Mouse (Mus musculus): Measurements from ENCODE around the gene Prdm4. TPM values are rescaled to one million over a fixed set of nuclear protein-coding genes. Genes with fewer than 3 reads are reported as not detected.

Gene Prdm4
- 58.2 and 59.3 TPM in 2 replicates for polyA plus RNA-seq (2012; rRNA removed)

DNA sequence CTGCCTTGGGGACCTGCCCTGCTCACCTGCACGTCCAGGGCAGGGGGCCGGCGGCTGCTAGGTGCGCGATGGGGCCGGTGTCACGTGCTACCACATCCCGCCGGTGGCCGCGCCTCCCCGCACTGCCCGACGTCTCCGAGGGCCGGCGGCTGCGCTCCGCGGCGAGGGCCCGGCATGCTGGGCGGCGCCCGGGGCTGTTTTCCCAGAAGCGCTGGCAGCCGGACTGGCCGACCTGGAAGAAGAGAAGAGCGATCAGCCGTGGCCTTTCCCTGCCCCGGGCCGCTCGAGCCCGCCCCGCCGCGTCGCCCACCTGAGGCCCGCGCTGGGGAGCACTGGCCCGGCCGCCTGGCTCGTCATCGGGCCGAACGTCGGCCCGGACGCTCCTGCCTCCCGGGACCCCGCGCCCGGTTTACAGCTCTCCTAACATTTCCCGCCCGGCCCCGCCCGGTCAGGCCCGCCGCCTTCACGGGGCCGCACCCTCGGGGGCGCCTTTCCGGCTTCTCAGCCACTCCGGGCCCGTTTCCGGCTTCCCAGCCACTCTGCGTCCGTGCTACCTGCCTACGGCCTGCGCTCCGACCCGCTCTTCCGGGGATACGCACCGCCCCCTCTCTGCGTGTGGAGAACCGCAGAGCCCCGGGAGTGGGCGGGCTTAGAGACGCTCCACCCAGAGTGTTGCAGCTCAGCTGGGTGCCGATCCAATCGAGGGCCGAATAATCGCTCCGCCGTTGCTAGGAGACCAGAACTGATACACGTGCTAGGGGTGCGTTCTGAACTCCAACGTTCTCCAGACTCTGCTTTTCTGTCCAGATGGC, at the start of gene Prdm4:
Gene Prdm4, minus strand, starts transcription at position 645 of the 812 bp plus-strand sequence.
- TF ChIP-seq CTCF (IDR thresholded peaks at IDR 0.05; ENCODE audit: borderline replicate concordance, extremely low read depth, insufficient read depth, insufficient read length) (no peak), POLR2A (IDR thresholded peaks at IDR 0.05; ENCODE audit: borderline replicate concordance, extremely low read depth, insufficient read depth, insufficient read length, poor library complexity, severe bottlenecking) (peak; percentile 38; the same call in 1 of the 2 replicates)
- DNase-seq (ENCODE audit: low read depth) = peak; percentile 99

DNA sequence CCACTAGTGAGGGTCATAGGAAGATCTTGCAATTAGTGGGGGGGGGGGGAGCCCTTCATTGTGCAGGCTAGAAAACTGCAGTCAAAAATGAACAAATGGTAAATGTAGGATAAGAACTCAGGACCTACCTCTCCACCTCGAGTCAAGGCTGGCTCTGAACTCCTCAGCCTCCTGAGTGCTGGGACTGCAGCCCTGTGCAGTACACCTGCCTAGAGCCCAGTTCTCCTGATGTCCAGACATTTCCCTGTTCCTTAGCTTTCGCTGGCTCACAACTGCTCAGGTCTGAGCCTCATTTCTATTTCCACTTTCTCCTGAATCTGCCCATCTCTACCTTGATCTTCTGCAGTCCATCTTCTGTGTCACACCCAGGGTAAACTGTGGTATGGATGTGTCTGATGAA, 49.5 kb upstream of the Prdm4 start:
- no peak for TF ChIP-seq POLR2A (IDR thresholded peaks at IDR 0.05; ENCODE audit: borderline replicate concordance, extremely low read depth, insufficient read depth, insufficient read length, poor library complexity, severe bottlenecking)
- TF ChIP-seq CTCF (IDR thresholded peaks at IDR 0.05; ENCODE audit: borderline replicate concordance, extremely low read depth, insufficient read depth, insufficient read length) = no peak

DNA sequence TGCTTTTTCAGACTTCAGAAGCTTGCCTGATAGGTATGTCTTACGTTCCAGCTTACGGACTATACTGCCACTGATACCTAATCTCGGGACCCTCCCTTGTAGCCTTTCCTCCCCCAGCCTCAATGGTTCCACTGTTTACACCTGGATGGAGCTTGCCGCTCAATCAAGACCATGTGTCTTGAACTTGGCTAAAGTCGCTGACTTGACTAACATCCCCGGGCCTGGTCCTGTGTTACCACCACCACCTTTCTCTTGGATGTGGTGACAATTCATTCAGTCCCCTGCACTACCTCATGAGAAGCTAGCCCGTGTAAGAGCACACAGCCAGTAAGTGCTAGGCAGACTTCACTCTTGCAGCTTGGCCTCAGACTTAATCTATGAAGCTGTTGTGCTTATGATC, 47.4 kb upstream of the Prdm4 start:
- DNase-seq (ENCODE audit: low read depth) = no peak
- TF ChIP-seq POLR2A (IDR thresholded peaks at IDR 0.05; ENCODE audit: borderline replicate concordance, extremely low read depth, insufficient read depth, insufficient read length, poor library complexity, severe bottlenecking) (no peak), CTCF (IDR thresholded peaks at IDR 0.05; ENCODE audit: borderline replicate concordance, extremely low read depth, insufficient read depth, insufficient read length) (no peak)

More for the DNA sequence above, 49.5 kb upstream of the Prdm4 start:
- DNase-seq (ENCODE audit: low read depth) = no peak

DNA sequence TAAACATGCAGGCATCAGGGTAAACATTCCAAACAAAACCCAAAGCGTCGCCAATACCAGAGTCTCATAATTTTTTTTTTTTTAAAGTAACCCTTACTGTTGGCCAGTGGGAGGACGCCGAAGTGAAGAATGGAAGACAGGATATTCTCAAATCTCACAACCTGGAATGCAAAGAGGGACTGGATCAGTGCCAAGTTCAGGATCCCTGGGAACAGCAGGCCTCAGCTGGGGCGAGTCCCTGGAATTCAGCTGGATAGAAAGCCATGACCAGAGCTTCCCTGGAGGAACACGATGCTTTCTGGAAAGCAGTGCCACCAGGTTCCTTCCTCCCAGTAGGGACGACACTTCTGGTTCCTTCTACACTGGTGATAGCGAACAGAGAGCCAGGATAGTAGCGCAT, 46.0 kb upstream of the Prdm4 start:
- no peak for TF ChIP-seq POLR2A (IDR thresholded peaks at IDR 0.05; ENCODE audit: borderline replicate concordance, extremely low read depth, insufficient read depth, insufficient read length, poor library complexity, severe bottlenecking)
- no peak for TF ChIP-seq CTCF (IDR thresholded peaks at IDR 0.05; ENCODE audit: borderline replicate concordance, extremely low read depth, insufficient read depth, insufficient read length)

DNA sequence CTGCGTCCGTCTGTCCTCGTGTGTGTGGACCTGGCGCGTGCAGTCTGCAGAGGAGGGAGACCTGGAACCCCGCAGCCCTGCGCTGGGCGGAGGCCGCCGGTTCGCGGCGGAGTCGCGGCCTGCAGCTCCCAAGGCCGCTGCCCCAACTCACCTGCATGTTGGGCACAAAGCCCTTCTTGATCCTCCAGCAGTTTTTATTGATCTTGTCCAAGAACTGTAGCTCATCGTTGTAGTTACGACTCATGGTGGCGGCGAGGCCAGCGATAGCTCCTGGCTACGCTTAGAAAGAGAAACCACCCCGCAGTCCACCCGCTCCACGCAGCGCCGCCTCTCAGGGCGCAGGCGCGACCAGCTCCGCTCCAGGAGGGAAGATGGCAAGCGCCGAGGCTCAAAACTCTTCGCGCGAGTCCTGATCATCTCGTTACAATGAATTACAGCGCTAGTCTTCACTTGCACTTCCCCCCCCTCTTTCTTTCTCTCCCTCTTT, 40.6 kb upstream of the Prdm4 start, which contains the start of gene Rtcb:
Gene Rtcb, minus strand, starts transcription at position 360 of the 487 bp plus-strand sequence.
- TF ChIP-seq CTCF (IDR thresholded peaks at IDR 0.05; ENCODE audit: borderline replicate concordance, extremely low read depth, insufficient read depth, insufficient read length) (no peak), POLR2A (IDR thresholded peaks at IDR 0.05; ENCODE audit: borderline replicate concordance, extremely low read depth, insufficient read depth, insufficient read length, poor library complexity, severe bottlenecking) (peak; percentile 60; the same call in 1 of the 2 replicates)
- DNase-seq (ENCODE audit: low read depth) = peak; percentile 98

More for the DNA sequence above, 46.0 kb upstream of the Prdm4 start:
- DNase-seq (ENCODE audit: low read depth) = no peak

DNA sequence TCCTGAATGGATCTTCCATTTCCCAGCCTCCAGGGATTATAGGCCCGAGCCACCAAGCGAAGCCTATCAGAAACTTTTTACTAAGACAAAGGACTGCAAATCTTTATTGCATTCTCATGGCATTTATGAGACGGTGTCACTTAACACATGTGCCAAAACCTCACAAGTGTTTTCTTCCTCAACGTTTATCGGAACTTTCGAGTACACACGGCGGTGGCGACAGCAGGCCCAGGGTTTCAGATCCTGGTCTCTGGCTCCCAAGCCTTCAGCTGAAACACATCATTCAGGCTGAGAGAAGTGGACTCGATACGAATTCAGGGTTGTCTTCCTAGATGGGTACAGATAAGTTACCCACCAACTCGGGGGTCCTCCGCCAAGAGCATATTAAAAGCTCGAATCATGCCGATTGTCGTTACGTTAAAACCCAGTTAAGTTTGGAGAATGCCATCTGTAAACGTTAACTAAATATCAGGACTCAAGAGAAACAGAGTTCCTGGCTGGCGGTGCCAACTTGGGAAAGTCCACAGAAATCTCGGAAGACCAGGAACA, 40.0 kb upstream of the Prdm4 start:
- no peak for TF ChIP-seq POLR2A (IDR thresholded peaks at IDR 0.05; ENCODE audit: borderline replicate concordance, extremely low read depth, insufficient read depth, insufficient read length, poor library complexity, severe bottlenecking)
- TF ChIP-seq CTCF (IDR thresholded peaks at IDR 0.05; ENCODE audit: borderline replicate concordance, extremely low read depth, insufficient read depth, insufficient read length) = no peak
- no peak for DNase-seq (ENCODE audit: low read depth)

DNA sequence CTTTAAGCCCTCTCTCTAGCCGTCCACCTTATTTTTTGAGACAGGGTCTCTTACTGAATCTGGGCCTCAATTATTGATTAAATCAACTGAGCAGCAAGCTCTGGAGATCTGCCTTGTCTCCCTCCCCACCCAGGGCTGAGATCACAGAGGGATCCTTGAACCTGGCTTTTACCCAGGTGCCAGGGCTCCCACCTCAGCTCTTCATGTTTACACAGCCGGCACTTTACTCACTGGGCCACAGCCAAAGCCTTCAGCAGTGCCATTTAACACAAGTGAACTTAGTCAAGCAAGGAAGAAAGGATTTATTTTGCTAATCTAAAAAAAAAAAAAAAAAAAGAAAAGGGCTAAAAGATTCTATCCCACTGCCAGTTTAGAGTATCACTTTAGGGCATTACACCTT, 37.5 kb upstream of the Prdm4 start:
- no peak for DNase-seq (ENCODE audit: low read depth)
- TF ChIP-seq CTCF (IDR thresholded peaks at IDR 0.05; ENCODE audit: borderline replicate concordance, extremely low read depth, insufficient read depth, insufficient read length) (no peak), POLR2A (IDR thresholded peaks at IDR 0.05; ENCODE audit: borderline replicate concordance, extremely low read depth, insufficient read depth, insufficient read length, poor library complexity, severe bottlenecking) (no peak)

DNA sequence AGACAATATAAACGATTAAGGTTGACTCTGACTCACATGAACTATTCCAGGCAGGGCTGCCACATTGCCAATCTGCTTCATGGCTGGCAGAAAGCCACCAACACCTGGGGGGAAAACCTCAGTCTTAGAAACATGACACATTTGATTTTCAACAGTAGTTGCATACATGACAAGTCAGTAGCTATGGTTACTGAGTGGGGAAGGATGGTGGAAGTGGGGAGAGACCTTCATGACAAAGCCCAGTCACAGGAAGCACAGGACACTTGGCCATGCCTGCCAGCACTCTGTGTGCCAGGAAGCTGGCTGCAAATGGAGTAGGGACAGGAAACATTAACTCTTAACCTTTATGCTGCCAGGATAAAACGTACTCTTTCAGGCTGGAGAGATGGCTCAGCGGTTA, 36.5 kb upstream of the Prdm4 start:
- TF ChIP-seq CTCF (IDR thresholded peaks at IDR 0.05; ENCODE audit: borderline replicate concordance, extremely low read depth, insufficient read depth, insufficient read length) = no peak
- no peak for TF ChIP-seq POLR2A (IDR thresholded peaks at IDR 0.05; ENCODE audit: borderline replicate concordance, extremely low read depth, insufficient read depth, insufficient read length, poor library complexity, severe bottlenecking)
- DNase-seq (ENCODE audit: low read depth) = no peak

DNA sequence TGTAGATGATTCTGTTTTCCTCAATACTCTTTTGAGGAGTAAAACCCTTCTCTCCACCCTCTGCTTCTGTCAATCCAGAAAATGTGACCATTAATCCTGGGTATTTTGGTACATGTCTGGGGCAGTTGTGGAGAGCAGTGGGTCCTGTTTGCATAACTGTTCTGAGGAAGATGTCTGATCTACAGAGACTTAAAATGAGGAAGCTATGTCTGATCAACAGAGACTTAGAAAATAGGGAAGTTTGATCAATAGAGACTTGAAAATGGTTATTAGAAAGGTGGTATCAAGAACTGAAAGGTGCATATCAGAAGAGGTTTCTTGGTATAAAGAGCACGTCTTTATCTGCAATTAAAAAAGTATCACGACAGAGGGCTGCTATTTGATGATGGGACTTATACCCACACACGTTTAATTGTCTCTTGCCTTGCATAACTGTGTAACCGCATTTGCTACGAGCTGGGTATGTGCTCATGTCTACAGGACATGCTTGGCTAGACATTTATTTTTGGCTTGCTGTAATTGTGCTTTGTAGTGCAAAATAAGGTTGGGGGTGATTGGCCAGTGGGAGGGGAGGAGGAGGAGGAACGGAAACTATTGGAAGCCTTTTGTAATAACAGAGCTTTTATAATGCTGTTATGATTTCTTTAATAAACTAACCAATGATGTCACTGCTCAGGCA, 35.0 kb upstream of the Prdm4 start:
- TF ChIP-seq POLR2A (IDR thresholded peaks at IDR 0.05; ENCODE audit: borderline replicate concordance, extremely low read depth, insufficient read depth, insufficient read length, poor library complexity, severe bottlenecking) = no peak
- no peak for TF ChIP-seq CTCF (IDR thresholded peaks at IDR 0.05; ENCODE audit: borderline replicate concordance, extremely low read depth, insufficient read depth, insufficient read length)
- DNase-seq (ENCODE audit: low read depth) = no peak

DNA sequence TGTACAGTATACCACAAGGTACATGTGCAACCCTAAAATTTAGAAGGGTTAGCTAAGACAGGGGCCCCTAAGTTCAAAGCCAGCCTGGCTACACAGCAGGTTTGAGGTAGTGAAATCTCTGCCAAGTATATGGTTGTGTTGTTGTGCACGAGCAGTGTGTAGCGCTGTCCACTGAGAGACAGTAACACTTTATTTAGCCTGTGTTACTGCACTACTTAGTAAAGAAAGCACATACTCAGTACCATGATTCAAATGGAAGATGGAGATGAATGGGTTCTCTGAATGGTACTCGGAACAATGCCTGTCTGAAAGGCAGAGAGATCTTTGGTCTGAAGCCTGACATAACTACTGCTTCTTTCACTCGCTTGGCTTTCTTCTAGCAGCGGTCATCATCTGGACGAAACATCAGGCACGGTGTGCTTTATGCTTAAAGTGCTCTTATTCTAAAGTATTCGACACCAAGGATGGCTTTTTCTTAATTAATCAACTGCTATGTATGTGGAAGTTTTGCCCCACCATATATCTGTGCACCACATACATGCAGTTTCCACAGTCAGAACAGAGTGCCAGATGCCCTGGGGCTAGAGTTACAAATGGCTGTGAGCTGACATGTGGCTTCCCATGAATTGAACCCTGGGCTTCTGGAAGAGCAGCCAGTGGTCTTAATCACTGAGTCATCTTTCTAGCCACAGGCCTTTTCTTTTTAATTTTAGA, 31.7 kb upstream of the Prdm4 start:
- no peak for DNase-seq (ENCODE audit: low read depth)

More for the DNA sequence above, 31.7 kb upstream of the Prdm4 start:
- TF ChIP-seq POLR2A (IDR thresholded peaks at IDR 0.05; ENCODE audit: borderline replicate concordance, extremely low read depth, insufficient read depth, insufficient read length, poor library complexity, severe bottlenecking) (no peak), CTCF (IDR thresholded peaks at IDR 0.05; ENCODE audit: borderline replicate concordance, extremely low read depth, insufficient read depth, insufficient read length) (no peak)

All from brain, embryonic 14.5 days (tissue).